Mouse (Mus musculus) C2C12 (cell line): ENCODE data around the gene Csdc2. TPM values are rescaled to one million over a fixed set of nuclear protein-coding genes. Genes with fewer than 3 reads are reported as not detected.

Experiments
- H3K27me3 ChIP-seq: one replicate; pipeline ENCODE4 v1.6.1; 2011; ENCODE audit not compliant: control insufficient read depth, insufficient read depth, insufficient read length
- H3K36me3 ChIP-seq: one replicate; pipeline ENCODE4 v1.6.1; 2011; ENCODE audit not compliant: control insufficient read depth, insufficient read depth
- H3K4me3 ChIP-seq: one replicate; pipeline ENCODE4 v1.5.1; 2011; ENCODE audit warnings: mild to moderate bottlenecking, control low read depth; ENCODE audit not compliant: poor library complexity, insufficient read depth, severe bottlenecking
- H3K79me2 ChIP-seq: one replicate; pipeline ENCODE4 v1.6.1; 2011; ENCODE audit not compliant: control insufficient read depth, insufficient read depth
- H3K79me3 ChIP-seq: one replicate; pipeline ENCODE4 v1.6.1; 2011; ENCODE audit warnings: low read depth, control low read depth
- H3ac ChIP-seq: one replicate; pipeline ENCODE3; 2011; ENCODE audit warnings: low read depth; ENCODE audit not compliant: control insufficient read depth, insufficient read length
- CEBPB ChIP-seq: IDR thresholded peaks from one replicate; pipeline ENCODE4 v1.6.1; 2011; ENCODE audit warnings: low read depth, mild to moderate bottlenecking, control low read depth, moderate library complexity
- CTCF ChIP-seq: IDR thresholded peaks from one replicate; pipeline ENCODE4 v1.5.1; 2011; ENCODE audit not compliant: control insufficient read depth, insufficient read depth, insufficient read length
- FOSL1 ChIP-seq: IDR thresholded peaks from one replicate; pipeline ENCODE4 v1.8.0; 2011; ENCODE audit warnings: mild to moderate bottlenecking, low read length; ENCODE audit not compliant: poor library complexity, insufficient read depth, severe bottlenecking
- MAX ChIP-seq: IDR thresholded peaks from one replicate; pipeline ENCODE4 v1.6.1; 2011; ENCODE audit warnings: mild to moderate bottlenecking, control low read depth
- MYOD1 ChIP-seq: IDR thresholded peaks from one replicate; pipeline ENCODE4 v1.6.1; 2011; ENCODE audit warnings: low read depth; ENCODE audit not compliant: control insufficient read depth, insufficient read length
- MYOG ChIP-seq: IDR thresholded peaks from one replicate; pipeline ENCODE4 v1.6.1; 2011; ENCODE audit not compliant: control insufficient read depth, insufficient read length; ENCODE audit errors: extremely low read depth
- USF1 ChIP-seq: IDR thresholded peaks from one replicate; pipeline ENCODE4 v1.6.1; 2011; ENCODE audit warnings: low read depth, mild to moderate bottlenecking, control low read depth, moderate library complexity
- polyA plus RNA-seq: library from polyadenylated mRNA; unstranded; fragments of >200 nt; fragmentation: generic; extraction: Trizol; gene quantifications from one replicate; pipeline ENCODE4 v1.2.1, GENCODE M21; 2012; ENCODE audit warnings: missing spikeins

Csdc2 gene
- polyA plus RNA-seq, 1 experiment: 1.7 TPM

GRCm38 (mm10) chr15:81920546-81921217 lies 15.9 kb upstream of the Csdc2 start:
- peaks cover 25% of the 10 kb centered on the region for H3K79me3 ChIP-seq
- peaks cover 53% of the 10 kb centered on the region for H3K36me3 ChIP-seq
- peaks cover 72% of the 10 kb centered on the region for H3K79me2 ChIP-seq
- H3K4me3 ChIP-seq: no peak overlapping the region
- no peaks in the 10 kb centered on the region for H3K27me3 ChIP-seq
- no peak for TF ChIP-seq MYOG
- no peak for TF ChIP-seq USF1
- no peak overlapping the region for H3ac ChIP-seq

DNA sequence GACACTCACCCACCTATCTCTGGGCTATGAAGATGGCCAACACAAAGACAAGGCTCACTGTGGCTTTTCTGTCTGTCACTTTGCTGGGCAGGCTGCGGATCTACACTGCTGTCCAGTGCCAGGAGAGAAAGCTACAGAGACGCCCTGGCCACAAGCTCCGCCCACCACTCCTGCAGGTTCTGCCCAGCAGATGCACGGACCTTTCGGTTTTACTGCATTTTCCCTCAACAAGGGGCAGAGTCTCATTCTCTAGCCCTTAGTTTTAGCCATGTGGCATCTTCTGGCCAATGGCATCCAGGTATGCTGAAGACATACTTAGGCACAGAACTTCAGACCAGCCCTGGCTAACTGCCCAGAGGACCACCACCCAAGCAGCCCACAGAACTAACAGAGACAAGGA lies 15.3 kb upstream of the Csdc2 start:
- Histone ChIP-seq H3K79me3 (peaks cover 26% of the 10 kb centered on the region), H3K4me3 (no peak overlapping the region), H3K27me3 (no peaks in the 10 kb centered on the region), H3K36me3 (peaks cover 47% of the 10 kb centered on the region), H3K79me2 (peaks cover 74% of the 10 kb centered on the region), H3ac (no peak overlapping the region)
- TF ChIP-seq CTCF: no peak
- no peak for TF ChIP-seq MAX
- no peak for TF ChIP-seq MYOG
- TF ChIP-seq FOSL1: no peak
- no peak for TF ChIP-seq CEBPB
- TF ChIP-seq USF1: peak; percentile 47
- TF ChIP-seq MYOD1: no peak

GRCm38 (mm10) chr15:81924933-81925332 lies 11.6 kb upstream of the Csdc2 start:
- Histone ChIP-seq H3K4me3 (peak overlapping the region; percentile 76), H3K36me3 (peaks cover 29% of the 10 kb centered on the region), H3K79me2 (peaks cover 53% of the 10 kb centered on the region), H3K79me3 (peaks cover 26% of the 10 kb centered on the region), H3ac (no peak overlapping the region), H3K27me3 (no peaks in the 10 kb centered on the region)
- TF ChIP-seq MYOG: no peak
- TF ChIP-seq MAX: no peak
- no peak for TF ChIP-seq CEBPB
- TF ChIP-seq CTCF: no peak
- TF ChIP-seq FOSL1: no peak
- TF ChIP-seq USF1: no peak
- TF ChIP-seq MYOD1: no peak

GRCm38 (mm10) chr15:81925760-81926445 lies 10.7 kb upstream of the Csdc2 start, which contains the start of gene Polr3h:
Polr3h (minus strand) TSS chr15:81926240.
- Histone ChIP-seq H3K36me3 (peaks cover 23% of the 10 kb centered on the region), H3K4me3 (peak within 1 kb of the TSS; percentile 76), H3ac (peak within 1 kb of the TSS; percentile 76), H3K79me3 (peaks cover 26% of the 10 kb centered on the region), H3K79me2 (peaks cover 50% of the 10 kb centered on the region), H3K27me3 (no peaks in the 10 kb centered on the region)
- no peak for TF ChIP-seq FOSL1
- no peak for TF ChIP-seq USF1
- TF ChIP-seq MAX: peak; percentile 100
- TF ChIP-seq MYOG: no peak
- TF ChIP-seq CEBPB: no peak

DNA sequence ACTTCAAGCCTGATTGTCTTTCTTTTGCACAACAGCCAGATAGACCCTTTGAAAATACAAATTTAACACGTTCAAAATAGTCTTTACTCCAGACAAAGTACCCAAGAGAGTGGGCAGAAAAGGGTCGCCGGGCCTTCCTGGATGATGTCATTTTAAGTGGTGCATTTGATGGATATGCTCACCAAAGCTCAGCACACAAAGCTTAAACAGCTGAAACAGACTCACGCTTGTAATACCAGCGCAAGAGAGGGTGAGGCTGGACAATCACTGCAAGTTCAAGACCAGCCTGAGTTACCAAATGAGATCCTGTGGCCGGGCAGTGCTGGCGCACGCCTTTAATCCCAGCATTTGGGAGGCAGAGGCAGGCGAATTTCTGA lies 10.1 kb upstream of the Csdc2 start:
- peaks cover 26% of the 10 kb centered on the region for H3K79me3 ChIP-seq
- TF ChIP-seq FOSL1: no peak
- no peak for TF ChIP-seq USF1
- no peak for TF ChIP-seq CEBPB
- no peak for TF ChIP-seq MYOD1
- TF ChIP-seq MYOG: no peak
- TF ChIP-seq CTCF: no peak
- TF ChIP-seq MAX: no peak
- H3K36me3 ChIP-seq: peaks cover 22% of the 10 kb centered on the region
- H3K27me3 ChIP-seq: no peaks in the 10 kb centered on the region
- no peak overlapping the region for H3ac ChIP-seq
- H3K4me3 ChIP-seq: no peak overlapping the region
- H3K79me2 ChIP-seq: peaks cover 44% of the 10 kb centered on the region

DNA sequence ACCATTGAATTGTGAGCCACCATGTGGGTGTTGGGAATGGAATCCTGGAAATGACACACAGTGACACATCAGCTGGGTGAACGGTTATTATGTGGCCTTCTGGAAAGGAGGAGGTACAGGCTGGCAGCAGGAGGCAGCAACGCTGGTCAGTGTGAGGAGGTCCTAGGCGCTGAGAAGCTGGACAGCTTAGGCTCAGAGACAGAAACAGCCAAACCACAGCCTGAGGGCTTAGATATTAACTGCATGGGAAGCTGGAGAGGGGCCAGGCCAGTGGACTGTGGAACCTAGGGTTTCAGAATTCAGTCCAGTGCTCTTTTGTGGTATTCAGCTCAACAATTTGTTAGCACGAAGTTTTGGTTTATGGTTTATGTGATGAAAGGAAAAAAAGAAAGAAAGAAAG lies 8.8 kb upstream of the Csdc2 start:
- Histone ChIP-seq H3K27me3 (no peaks in the 10 kb centered on the region), H3ac (no peak overlapping the region), H3K79me3 (peaks cover 26% of the 10 kb centered on the region), H3K4me3 (no peak overlapping the region), H3K79me2 (peaks cover 31% of the 10 kb centered on the region), H3K36me3 (peaks cover 15% of the 10 kb centered on the region)
- TF ChIP-seq MYOD1: no peak
- TF ChIP-seq CTCF: no peak
- no peak for TF ChIP-seq MAX
- no peak for TF ChIP-seq USF1
- no peak for TF ChIP-seq FOSL1
- TF ChIP-seq MYOG: no peak
- TF ChIP-seq CEBPB: no peak
